In the genomic region with DNA sequence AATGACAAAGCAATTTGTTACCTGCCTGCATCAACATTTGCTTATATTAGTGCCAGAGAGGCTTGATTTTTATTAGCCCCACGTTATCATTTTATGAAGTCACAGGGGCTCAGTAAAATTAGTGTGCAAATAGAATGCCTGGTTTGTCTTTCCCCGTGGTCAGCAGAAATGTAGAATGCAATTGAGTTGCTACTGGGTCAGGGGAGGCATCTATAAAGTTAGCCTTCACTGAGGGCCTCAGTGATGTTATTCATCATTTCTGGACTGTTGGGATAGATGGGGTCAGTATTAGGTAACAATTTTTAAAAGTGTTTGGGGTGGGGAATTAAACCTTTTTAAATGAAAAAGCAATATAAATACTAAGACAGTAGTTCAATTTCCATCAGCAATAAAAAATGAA, we compare ENCODE assay signal across 28 mouse cellular contexts.
"Had no signal": no experiment of that assay in that cellular context is flagged by ENCODE, and none has a peak within 500 bp of the region (broad histone marks: within the 10 kb centered on the region; RNA-seq: fewer than 3 reads in every experiment).

No protein-coding gene starts in this region.

- H3K27ac ChIP-seq: embryonic facial prominence, embryonic 10.5 days; embryonic facial prominence, embryonic 12.5 days; embryonic facial prominence, embryonic 13.5 days; embryonic facial prominence, embryonic 15.5 days; forebrain, embryonic 10.5 days; forebrain, embryonic 12.5 days; forebrain, embryonic 13.5 days; forebrain, embryonic 15.5 days; gastrocnemius, adult 2 months; heart, adult 2 months had no signal

- H3K9me3 ChIP-seq: embryonic facial prominence, embryonic 10.5 days; embryonic facial prominence, embryonic 12.5 days; embryonic facial prominence, embryonic 13.5 days; embryonic facial prominence, embryonic 15.5 days; forebrain, embryonic 10.5 days; forebrain, embryonic 12.5 days; forebrain, embryonic 13.5 days; forebrain, embryonic 15.5 days had no signal

- H3K9ac ChIP-seq: embryonic facial prominence, embryonic 12.5 days; embryonic facial prominence, embryonic 13.5 days; embryonic facial prominence, embryonic 15.5 days; forebrain, embryonic 12.5 days; forebrain, embryonic 13.5 days; forebrain, embryonic 15.5 days; forebrain, postnatal 0 days had no signal

- H3K4me1 ChIP-seq: embryonic facial prominence, embryonic 10.5 days; embryonic facial prominence, embryonic 12.5 days; embryonic facial prominence, embryonic 13.5 days; embryonic facial prominence, embryonic 15.5 days; forebrain, embryonic 10.5 days; forebrain, embryonic 12.5 days; forebrain, embryonic 13.5 days; forebrain, embryonic 15.5 days had no signal

- ATAC-seq: forebrain, embryonic 13.5 days; forebrain, embryonic 14.5 days; forebrain, embryonic 15.5 days; forebrain, embryonic 16.5 days; forebrain, postnatal 0 days had no signal

- H3K4me3 ChIP-seq: embryonic facial prominence, embryonic 10.5 days; embryonic facial prominence, embryonic 12.5 days; embryonic facial prominence, embryonic 13.5 days; embryonic facial prominence, embryonic 15.5 days; erythroblast, embryonic 14.5 days; forebrain, embryonic 10.5 days; forebrain, embryonic 12.5 days; forebrain, embryonic 13.5 days; forebrain, embryonic 15.5 days; gastrocnemius, adult 2 months; heart, adult 2 months had no signal

- H3K4me2 ChIP-seq: embryonic facial prominence, embryonic 12.5 days; embryonic facial prominence, embryonic 13.5 days; embryonic facial prominence, embryonic 15.5 days; forebrain, embryonic 12.5 days; forebrain, embryonic 13.5 days; forebrain, embryonic 15.5 days had no signal

- H3K27me3 ChIP-seq: embryonic facial prominence, embryonic 12.5 days; embryonic facial prominence, embryonic 13.5 days; embryonic facial prominence, embryonic 15.5 days; forebrain, embryonic 12.5 days; forebrain, embryonic 13.5 days; forebrain, embryonic 15.5 days had no signal

- H3K36me3 ChIP-seq: embryonic facial prominence, embryonic 10.5 days; embryonic facial prominence, embryonic 12.5 days; embryonic facial prominence, embryonic 13.5 days; embryonic facial prominence, embryonic 15.5 days; forebrain, embryonic 10.5 days; forebrain, embryonic 12.5 days; forebrain, embryonic 15.5 days had no signal

- DNase-seq: cerebellum, adult 18-20 months; cerebellum, adult 2 months; cerebellum, adult 8-10 months; cerebellum, adult 9-10 months; cerebellum, adult 9-11 months; cerebellum, postnatal 10 days; cerebellum, postnatal 14 days; cerebellum, postnatal 36 days; embryo, embryonic 11 days; forebrain, postnatal 0 days; gastrocnemius, adult 2 months; gastrocnemius, postnatal 10 days; gastrocnemius, postnatal 14 days; gastrocnemius, postnatal 25 days; gastrocnemius, postnatal 36 days; heart, adult 18-20 months; heart, adult 2 months had no signal
